Mouse (Mus musculus) bone marrow macrophage, adult 2 months (primary cell): Measurements from ENCODE around the gene Vmn1r188.

Source experiments
- CTCF ChIP-seq: IDR thresholded peaks from 2 replicates; pipeline ENCODE4 v1.5.1; 2012; ENCODE audit warnings: low read depth, mild to moderate bottlenecking, low read length, moderate library complexity
- POLR2A ChIP-seq: IDR thresholded peaks from 2 replicates; pipeline ENCODE4 v1.6.1; 2012; ENCODE audit warnings: mild to moderate bottlenecking, low read depth, low read length, borderline replicate concordance

- TF ChIP-seq POLR2A (no peak), CTCF (no peak)
Observed at GRCm38 (mm10) chr13:22043503-22044431, 40.5 kb upstream of the Vmn1r188 start.
